Mouse (Mus musculus) liver, adult 2 months (tissue): ENCODE data around the gene Gls. TPM values are rescaled to one million over a fixed set of nuclear protein-coding genes. Genes with fewer than 3 reads are reported as not detected.

Source experiments
- DNase-seq: peaks from one replicate; pipeline ENCODE4 v3.0.0-alpha.2; 2011; ENCODE audit warnings: low read depth, low spot score; ENCODE audit errors: extremely low read depth
- H3K27ac ChIP-seq: fragments of 200-500 bp; replicated peaks from 2 replicates; pipeline ENCODE4 v1.5.1; 2012; ENCODE audit warnings: low read depth, mild to moderate bottlenecking, control low read depth, inconsistent platforms, low read length; ENCODE audit not compliant: insufficient read depth
- H3K27me3 ChIP-seq: fragments of 200-500 bp; 2 replicates; pipeline ENCODE4 v1.6.1; 2012; ENCODE audit warnings: mild to moderate bottlenecking, moderate library complexity, low read length, inconsistent platforms; ENCODE audit not compliant: control insufficient read depth, insufficient read depth
- H3K36me3 ChIP-seq: fragments of 200-500 bp; 2 replicates; pipeline ENCODE4 v1.6.1; 2012; ENCODE audit warnings: low read length, inconsistent platforms; ENCODE audit not compliant: control insufficient read depth, insufficient read depth
- H3K4me1 ChIP-seq: fragments of 200-500 bp; 2 replicates; pipeline ENCODE4 v1.6.1; 2011; ENCODE audit warnings: low read length; ENCODE audit not compliant: control insufficient read depth, insufficient read depth
- H3K4me3 ChIP-seq: fragments of 200-500 bp; 2 replicates; pipeline ENCODE4 v1.5.1; 2011; ENCODE audit warnings: low read depth, mild to moderate bottlenecking, control low read depth, low read length, moderate library complexity; ENCODE audit not compliant: insufficient read depth
- H3K79me2 ChIP-seq: fragments of 200-500 bp; 2 replicates; pipeline ENCODE4 v1.6.1; 2012; ENCODE audit warnings: inconsistent platforms, mild to moderate bottlenecking, low read length, moderate library complexity; ENCODE audit not compliant: control insufficient read depth, insufficient read depth
- H3K9ac ChIP-seq: fragments of 200-500 bp; 2 replicates; pipeline ENCODE4 v1.6.1; 2012; ENCODE audit warnings: low read depth, mild to moderate bottlenecking, control low read depth, inconsistent platforms, low read length
- CTCF ChIP-seq: fragments of 200-500 bp; IDR thresholded peaks from 2 replicates; pipeline ENCODE4 v1.5.1; 2011; ENCODE audit warnings: low read depth, low read length, control low read depth
- POLR2A ChIP-seq: fragments of 200-500 bp; IDR thresholded peaks from 2 replicates; pipeline ENCODE4 v1.6.1; 2011; ENCODE audit warnings: low read length, control low read depth; ENCODE audit not compliant: insufficient read depth; ENCODE audit errors: extremely low read depth
- WGBS: fragments of 180-500 bp; shearing (Covaris S2); methylation state at CpG from one replicate; pipeline ENCODE4 v1.1.7; 2018; 5-methylcytosine and 5-hydroxymethylcytosine counted together
- polyA plus RNA-seq: library from polyadenylated mRNA; depleted of rRNA; stranded (reverse); fragments of >200 nt; gene quantifications from 2 replicates; pipeline ENCODE4 v1.2.3, GENCODE M21; 2012
- total RNA-seq: library from RNA; depleted of rRNA; stranded (reverse); fragments of >200 nt; gene quantifications from 2 replicates; pipeline ENCODE4 v1.2.3, GENCODE M21; 2014

The Gls gene
- total and polyA plus RNA-seq, 2 experiments: 1.2 to 10.5 TPM

DNA sequence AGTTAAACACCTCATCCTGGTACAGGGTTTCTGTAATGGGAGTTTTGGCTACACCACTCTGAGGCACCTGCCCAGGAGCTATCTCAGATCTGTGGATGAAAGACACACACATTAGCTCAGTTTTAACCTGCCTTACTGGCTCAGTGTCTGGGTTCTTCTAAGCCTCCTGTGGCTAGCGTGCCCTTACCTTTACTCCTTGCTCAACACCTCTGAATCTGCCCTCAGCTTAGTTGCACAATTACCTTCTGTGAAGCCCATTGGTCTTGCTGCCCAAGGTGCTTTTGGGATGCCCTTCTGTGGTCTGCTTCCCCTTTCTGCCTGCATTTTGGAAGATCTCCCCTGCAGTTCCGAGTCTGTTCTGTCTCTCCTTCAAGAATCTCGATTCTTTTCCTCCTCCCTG, 108.2 kb downstream of the Gls start:
- peaks cover 5% of the 10 kb centered on the region for H3K4me1 ChIP-seq
- no peak overlapping the region for H3K27ac ChIP-seq
- peaks cover 2% of the 10 kb centered on the region; the same call in 1 of the 2 replicates for H3K79me2 ChIP-seq
- peaks cover 57% of the 10 kb centered on the region for H3K36me3 ChIP-seq
- DNase-seq: no peak
- 62% methylated on average over 3 of the region's 3 CpGs for WGBS
- H3K4me3 ChIP-seq: no peak overlapping the region
- H3K27me3 ChIP-seq: no peaks in the 10 kb centered on the region
- H3K9ac ChIP-seq: no peak overlapping the region
- TF ChIP-seq CTCF: no peak

DNA sequence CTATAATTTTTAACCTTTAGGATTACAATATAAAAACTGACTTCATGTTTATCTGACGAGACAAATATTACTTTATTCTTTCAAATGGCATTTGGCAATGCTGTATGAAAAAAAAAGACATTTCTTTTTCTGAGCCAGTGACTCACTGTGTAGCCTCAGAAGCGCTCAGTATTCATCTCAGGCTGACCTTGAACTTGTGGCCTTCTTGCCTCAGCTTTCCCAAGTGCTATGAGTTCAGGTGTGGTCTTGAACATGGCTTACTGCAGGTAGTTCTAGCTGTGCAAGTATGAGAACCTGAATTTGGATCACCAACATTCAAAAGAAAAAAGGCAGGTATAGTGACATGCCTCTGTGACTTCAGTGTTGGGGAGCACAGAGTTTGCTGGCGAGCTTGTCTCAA, 112.0 kb downstream of the Gls start:
- Histone ChIP-seq H3K4me3 (no peak overlapping the region), H3K79me2 (peaks cover 2% of the 10 kb centered on the region; the same call in 1 of the 2 replicates), H3K27ac (no peak overlapping the region), H3K36me3 (peaks cover 31% of the 10 kb centered on the region), H3K9ac (no peak overlapping the region; the same call in 1 of the 2 replicates), H3K27me3 (no peaks in the 10 kb centered on the region), H3K4me1 (peaks cover 12% of the 10 kb centered on the region)
- DNase-seq: no peak
- TF ChIP-seq CTCF (no peak), POLR2A (no peak)
- 71% methylated on average over 3 of the region's 3 CpGs for WGBS

DNA sequence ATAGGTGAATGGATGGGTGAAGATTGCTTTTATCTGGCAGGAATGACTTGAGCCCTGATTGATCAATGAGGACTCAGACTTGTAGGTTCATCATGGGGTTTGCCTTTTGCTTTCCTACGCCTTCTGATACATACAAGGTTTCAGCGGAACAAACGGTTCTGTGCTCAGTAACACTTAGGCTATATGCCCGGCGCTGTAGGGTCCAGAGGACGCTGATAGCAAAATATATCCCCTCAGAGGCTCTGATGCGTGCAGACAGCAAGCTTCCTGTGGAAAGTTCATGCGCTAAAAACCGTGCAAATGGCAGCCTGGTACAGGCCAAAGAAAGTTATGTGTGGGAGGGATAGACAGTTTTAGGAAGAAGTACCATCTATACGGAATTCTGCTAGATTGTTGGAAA, 112.8 kb downstream of the Gls start:
- peak overlapping the region; percentile 94 for H3K4me3 ChIP-seq
- no peak for DNase-seq
- H3K79me2 ChIP-seq: peaks cover 2% of the 10 kb centered on the region; the same call in 1 of the 2 replicates
- peaks cover 12% of the 10 kb centered on the region for H3K4me1 ChIP-seq
- peaks cover 28% of the 10 kb centered on the region for H3K36me3 ChIP-seq
- 20% methylated on average over 10 of the region's 10 CpGs for WGBS
- no peak for TF ChIP-seq CTCF
- no peak for TF ChIP-seq POLR2A
- H3K27me3 ChIP-seq: no peaks in the 10 kb centered on the region
- peak overlapping the region; percentile 57; the same call in 1 of the 2 replicates for H3K9ac ChIP-seq
- H3K27ac ChIP-seq: no peak overlapping the region

- no peak for TF ChIP-seq CTCF
- TF ChIP-seq POLR2A: no peak
- peaks cover 24% of the 10 kb centered on the region for H3K36me3 ChIP-seq
- WGBS: under 1% methylated on average over 20 of the region's 20 CpGs
- no peaks in the 10 kb centered on the region for H3K27me3 ChIP-seq
- H3K4me1 ChIP-seq: peaks cover 12% of the 10 kb centered on the region
- H3K79me2 ChIP-seq: peaks cover 2% of the 10 kb centered on the region; the same call in 1 of the 2 replicates
- peak overlapping the region; percentile 94 for H3K4me3 ChIP-seq
- peak; percentile 68 for DNase-seq
- peak overlapping the region; percentile 85 for H3K9ac ChIP-seq
- peak overlapping the region; percentile 89 for H3K27ac ChIP-seq
These were observed 113.3 kb downstream of the Gls start for GRCm38 (mm10) chr1:52119691-52120090.

- 3% methylated on average over 37 of the region's 37 CpGs for WGBS
- peak; percentile 38 for TF ChIP-seq CTCF
- TF ChIP-seq POLR2A: 0 out of 2 replicates have a peak, but pooled peaks have one; percentile 55
- peak within 1 kb of the TSS; percentile 85 for H3K9ac ChIP-seq
- peak; percentile 77 for DNase-seq
- H3K27ac ChIP-seq: peak within 1 kb of the TSS; percentile 89
- peaks cover 19% of the 10 kb centered on the region for H3K36me3 ChIP-seq
- H3K4me1 ChIP-seq: peaks cover 12% of the 10 kb centered on the region
- no peaks in the 10 kb centered on the region for H3K27me3 ChIP-seq
- H3K79me2 ChIP-seq: peaks cover 2% of the 10 kb centered on the region; the same call in 1 of the 2 replicates
- H3K4me3 ChIP-seq: peak within 1 kb of the TSS; percentile 94
These were observed 114.0 kb downstream of the Gls start, which contains the start of gene Stat1 for GRCm38 (mm10) chr1:52118860-52119591. Gene Stat1, plus strand, starts transcription at chr1:52119440.

DNA sequence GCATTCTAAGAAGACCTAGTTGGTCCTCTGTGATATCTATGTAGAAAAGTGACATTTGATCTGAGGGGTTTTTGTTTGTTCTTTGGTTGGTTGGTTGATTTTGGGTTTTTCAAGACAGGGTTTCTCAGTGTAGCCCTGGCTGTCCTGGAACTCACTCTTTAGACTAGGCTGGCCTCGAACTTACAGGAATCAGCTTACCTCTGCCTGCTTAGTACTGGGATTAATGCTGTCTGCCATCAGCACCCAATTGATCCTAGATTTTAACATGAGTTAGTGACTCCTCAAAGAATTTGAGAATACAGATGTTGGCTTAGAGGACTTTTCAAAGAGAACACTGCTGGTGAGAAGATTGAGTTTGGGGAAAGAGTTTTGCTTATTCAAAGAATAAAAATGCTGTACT, 115.3 kb downstream of the Gls start:
- Histone ChIP-seq H3K36me3 (peaks cover 9% of the 10 kb centered on the region; the same call in 1 of the 2 replicates), H3K4me1 (peaks cover 14% of the 10 kb centered on the region), H3K9ac (no peak overlapping the region), H3K4me3 (no peak overlapping the region), H3K27ac (no peak overlapping the region), H3K79me2 (peaks cover 2% of the 10 kb centered on the region; the same call in 1 of the 2 replicates), H3K27me3 (no peaks in the 10 kb centered on the region)
- no peak for DNase-seq
- TF ChIP-seq POLR2A (no peak), CTCF (no peak)
- WGBS: 96% methylated on average over 1 of the region's 1 CpGs
